Mouse (Mus musculus): ENCODE measurements at regions not wholly inside any gene's neighbourhood (a gene's known extent, or its start where the extent isn't known, plus 50 kb on each side); places are given as distances from the start of the nearest gene placed in this dataset.

DNA sequence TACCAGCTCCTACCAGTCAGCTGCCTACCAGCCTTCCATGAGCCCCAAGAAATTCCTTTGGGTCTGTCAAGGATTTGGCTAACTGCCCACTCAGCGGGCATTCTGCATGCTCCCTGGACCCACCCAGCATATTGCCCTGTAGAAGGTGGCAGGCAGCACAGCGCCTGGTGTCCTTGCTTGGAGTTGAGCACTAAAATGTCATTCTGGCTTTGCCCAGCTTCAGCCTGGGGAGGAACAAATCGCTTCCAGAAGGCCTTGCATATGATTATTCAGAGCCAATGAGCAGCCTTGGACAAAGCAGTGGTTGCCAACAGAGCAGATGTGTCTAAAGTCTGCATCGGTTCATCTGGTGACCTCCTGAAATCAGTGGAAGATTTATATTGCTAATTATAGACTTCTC is 103.8 kb downstream of the Olig3 start:
- Histone ChIP-seq H3K36me3 (no peaks in the 10 kb centered on the region), H3K9ac (no peak overlapping the region), H3K4me2 (no peak overlapping the region), H3K9me3 (no peaks in the 10 kb centered on the region), H3K4me3 (no peak overlapping the region), H3K4me1 (0 out of 2 replicates have a peak, but pooled peaks cover 3% of the 10 kb centered on the region), H3K27ac (no peak overlapping the region), H3K27me3 (no peaks in the 10 kb centered on the region)
- WGBS, result 74% methylated on average over 4 of the region's 4 CpGs
- no peak for ATAC-seq (ENCODE audit: borderline replicate concordance, extremely low read depth, low FRiP score, low TSS enrichment)

DNA sequence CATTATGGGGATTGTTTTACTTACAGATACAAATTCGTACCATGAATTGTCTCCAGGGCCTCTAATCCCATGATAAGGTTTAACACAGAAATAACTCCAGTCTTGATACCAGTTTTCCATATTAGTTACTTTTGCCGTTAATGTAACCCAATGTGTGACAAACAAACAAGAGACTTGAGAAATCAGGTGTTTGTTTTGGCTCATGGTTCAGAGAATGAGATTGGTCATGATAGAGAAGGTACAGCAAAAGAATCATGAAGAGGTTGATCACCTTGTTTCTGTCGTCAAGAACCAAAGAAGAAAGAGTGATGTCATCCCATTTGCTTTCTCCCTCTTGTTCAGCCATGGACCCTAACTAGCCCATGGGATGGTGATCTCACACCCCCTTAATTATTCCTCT is 107.5 kb downstream of the Olig3 start:
- no peak overlapping the region for H3K9ac ChIP-seq
- no peak for ATAC-seq (ENCODE audit: borderline replicate concordance, extremely low read depth, low FRiP score, low TSS enrichment)
- 0 out of 2 replicates have a peak, but pooled peaks cover 3% of the 10 kb centered on the region for H3K4me1 ChIP-seq
- H3K27ac ChIP-seq, result no peak overlapping the region
- H3K4me2 ChIP-seq, result no peak overlapping the region
- no peak overlapping the region for H3K4me3 ChIP-seq
- H3K27me3 ChIP-seq, result no peaks in the 10 kb centered on the region
- H3K36me3 ChIP-seq, result no peaks in the 10 kb centered on the region
- whole genome bisulfite sequencing, result 70% methylated on average over 3 of the region's 3 CpGs
- H3K9me3 ChIP-seq, result no peaks in the 10 kb centered on the region

- H3K4me3 ChIP-seq, result no peak overlapping the region
- H3K36me3 ChIP-seq, result no peaks in the 10 kb centered on the region
- 62% methylated on average over 5 of the region's 5 CpGs for WGBS
- no peak overlapping the region for H3K4me2 ChIP-seq
- 0 out of 2 replicates have a peak, but pooled peaks cover 3% of the 10 kb centered on the region for H3K4me1 ChIP-seq
- no peaks in the 10 kb centered on the region for H3K27me3 ChIP-seq
- H3K27ac ChIP-seq, result no peak overlapping the region
- no peak for ATAC-seq (ENCODE audit: borderline replicate concordance, extremely low read depth, low FRiP score, low TSS enrichment)
- H3K9ac ChIP-seq, result no peak overlapping the region
- H3K9me3 ChIP-seq, result no peaks in the 10 kb centered on the region
Observed at GRCm38 (mm10) chr10:19464504-19464903, 108.2 kb downstream of the Olig3 start.

DNA sequence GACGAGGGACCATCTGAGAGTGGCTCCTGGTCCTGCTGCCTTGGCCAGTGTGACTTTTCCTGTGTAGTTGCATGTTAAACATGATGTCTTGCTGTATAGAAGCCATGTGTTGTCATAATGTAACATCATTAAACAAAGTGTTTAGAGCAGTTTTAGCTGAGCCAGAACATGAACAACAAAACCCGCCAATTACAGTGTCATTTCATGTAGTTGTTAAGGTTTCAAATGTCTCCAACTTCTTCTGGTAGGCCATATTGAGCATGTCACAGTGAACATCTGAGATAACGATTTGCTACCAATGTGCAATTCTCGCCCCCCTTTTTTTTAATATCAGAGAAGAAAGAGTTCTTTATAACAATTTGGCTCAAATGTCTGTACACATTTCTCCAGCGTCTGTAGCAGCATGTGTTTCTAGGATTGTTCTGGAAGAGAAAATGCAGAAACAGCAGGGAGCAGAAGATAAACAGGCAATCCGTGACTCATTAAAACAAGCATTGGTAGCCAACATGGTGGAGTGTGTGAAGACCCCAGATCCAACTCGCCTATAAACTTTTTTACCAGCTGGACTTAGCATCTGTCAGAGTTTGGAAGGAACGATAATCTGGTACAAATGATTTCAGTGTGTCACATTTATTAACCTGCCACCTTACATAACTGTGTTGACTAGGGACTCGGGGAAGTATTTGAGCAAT is 115.2 kb downstream of the Olig3 start:
- WGBS, result 66% methylated on average over 9 of the region's 9 CpGs
- Histone ChIP-seq H3K27ac (no peak overlapping the region), H3K4me2 (no peak overlapping the region), H3K9me3 (no peaks in the 10 kb centered on the region), H3K4me1 (no peaks in the 10 kb centered on the region), H3K27me3 (no peaks in the 10 kb centered on the region), H3K36me3 (no peaks in the 10 kb centered on the region), H3K9ac (no peak overlapping the region), H3K4me3 (no peak overlapping the region)
- ATAC-seq (ENCODE audit: borderline replicate concordance, extremely low read depth, low FRiP score, low TSS enrichment), result no peak

- Histone ChIP-seq H3K9me3 (no peaks in the 10 kb centered on the region), H3K9ac (no peak overlapping the region), H3K4me1 (no peaks in the 10 kb centered on the region), H3K36me3 (no peaks in the 10 kb centered on the region), H3K27me3 (no peaks in the 10 kb centered on the region), H3K4me3 (no peak overlapping the region), H3K27ac (no peak overlapping the region), H3K4me2 (no peak overlapping the region)
- ATAC-seq (ENCODE audit: borderline replicate concordance, extremely low read depth, low FRiP score, low TSS enrichment), result no peak
- WGBS, result 43% methylated on average over 6 of the region's 6 CpGs
Observed at GRCm38 (mm10) chr10:19472066-19472465, 115.7 kb downstream of the Olig3 start.

DNA sequence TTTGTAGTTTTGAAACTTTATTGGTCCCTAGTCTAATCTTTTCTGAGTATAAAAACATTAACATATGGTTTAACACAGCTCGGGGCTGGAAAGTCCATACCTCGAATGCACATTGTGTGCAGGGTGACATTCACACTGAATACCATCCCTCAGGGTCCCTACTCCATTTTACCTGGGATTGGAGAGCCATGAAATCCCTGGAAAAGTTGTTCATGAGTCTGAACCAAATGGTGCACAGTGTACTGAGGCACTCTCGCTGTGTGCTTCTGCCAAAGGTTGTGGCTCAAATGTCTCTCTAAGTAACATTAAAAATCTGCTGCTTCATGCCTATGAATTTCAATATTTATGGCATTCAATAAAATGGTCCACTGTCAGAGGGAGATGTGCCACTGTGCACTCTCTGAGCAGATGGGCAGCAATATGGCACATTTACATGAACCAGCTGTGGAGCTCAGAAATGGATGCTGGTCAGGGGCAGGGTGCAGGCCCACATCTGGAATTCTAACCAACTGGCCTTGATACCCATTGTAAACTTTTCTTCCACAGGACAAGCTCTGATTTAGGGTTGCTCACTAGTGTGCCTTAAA is 116.7 kb downstream of the Olig3 start:
- H3K27ac ChIP-seq, result no peak overlapping the region
- no peak overlapping the region for H3K4me2 ChIP-seq
- H3K9ac ChIP-seq, result no peak overlapping the region
- H3K4me1 ChIP-seq, result no peaks in the 10 kb centered on the region
- ATAC-seq (ENCODE audit: borderline replicate concordance, extremely low read depth, low FRiP score, low TSS enrichment), result no peak
- no peak overlapping the region for H3K4me3 ChIP-seq
- H3K27me3 ChIP-seq, result no peaks in the 10 kb centered on the region
- 72% methylated on average over 3 of the region's 3 CpGs for WGBS
- no peaks in the 10 kb centered on the region for H3K9me3 ChIP-seq
- H3K36me3 ChIP-seq, result no peaks in the 10 kb centered on the region

DNA sequence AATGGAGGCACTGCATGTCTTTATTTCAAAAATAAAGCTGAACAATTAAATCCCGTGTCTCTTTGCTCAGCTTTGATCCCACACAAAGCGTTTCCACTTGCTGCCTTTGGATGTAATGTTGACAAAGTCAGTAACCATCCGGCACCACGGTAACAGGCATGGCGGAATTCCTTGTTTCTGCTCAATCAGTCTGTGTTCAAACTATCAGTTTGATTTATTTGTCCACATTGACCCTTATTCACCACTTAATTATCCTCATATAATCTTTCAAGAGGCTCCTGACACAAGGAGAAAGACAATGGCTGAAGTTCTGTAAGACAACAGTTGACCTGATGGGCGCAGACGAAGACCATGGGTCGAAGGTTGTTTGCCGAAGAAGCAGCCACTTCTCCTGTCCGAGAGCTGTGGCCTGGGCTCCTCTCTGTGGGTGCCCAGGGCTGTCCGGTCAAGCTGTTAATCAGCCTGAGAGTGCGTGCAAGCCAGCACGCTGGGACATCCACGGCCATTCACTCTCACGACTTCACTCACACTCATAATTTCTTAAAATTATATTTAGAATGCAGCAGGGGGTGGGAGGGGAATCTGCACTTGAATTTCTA is 106.1 kb upstream of the Ifngr1 start:
- 25% methylated on average over 15 of the region's 15 CpGs for WGBS
- Histone ChIP-seq H3K9ac (no peak overlapping the region), H3K4me1 (no peaks in the 10 kb centered on the region), H3K4me3 (no peak overlapping the region), H3K36me3 (no peaks in the 10 kb centered on the region), H3K9me3 (no peaks in the 10 kb centered on the region), H3K27ac (no peak overlapping the region), H3K27me3 (no peaks in the 10 kb centered on the region), H3K4me2 (peak overlapping the region; percentile 11; the same call in 1 of the 2 replicates)
- no peak for ATAC-seq (ENCODE audit: borderline replicate concordance, extremely low read depth, low FRiP score, low TSS enrichment)

GRCm38 (mm10) chr10:19490500-19490899 is 101.2 kb upstream of the Ifngr1 start:
- Histone ChIP-seq H3K27me3 (no peaks in the 10 kb centered on the region), H3K4me2 (no peak overlapping the region), H3K27ac (no peak overlapping the region), H3K9me3 (no peaks in the 10 kb centered on the region), H3K36me3 (no peaks in the 10 kb centered on the region), H3K4me3 (no peak overlapping the region), H3K9ac (no peak overlapping the region), H3K4me1 (no peaks in the 10 kb centered on the region)
- 38% methylated on average over 8 of the region's 8 CpGs for WGBS
- ATAC-seq (ENCODE audit: borderline replicate concordance, extremely low read depth, low FRiP score, low TSS enrichment), result no peak

DNA sequence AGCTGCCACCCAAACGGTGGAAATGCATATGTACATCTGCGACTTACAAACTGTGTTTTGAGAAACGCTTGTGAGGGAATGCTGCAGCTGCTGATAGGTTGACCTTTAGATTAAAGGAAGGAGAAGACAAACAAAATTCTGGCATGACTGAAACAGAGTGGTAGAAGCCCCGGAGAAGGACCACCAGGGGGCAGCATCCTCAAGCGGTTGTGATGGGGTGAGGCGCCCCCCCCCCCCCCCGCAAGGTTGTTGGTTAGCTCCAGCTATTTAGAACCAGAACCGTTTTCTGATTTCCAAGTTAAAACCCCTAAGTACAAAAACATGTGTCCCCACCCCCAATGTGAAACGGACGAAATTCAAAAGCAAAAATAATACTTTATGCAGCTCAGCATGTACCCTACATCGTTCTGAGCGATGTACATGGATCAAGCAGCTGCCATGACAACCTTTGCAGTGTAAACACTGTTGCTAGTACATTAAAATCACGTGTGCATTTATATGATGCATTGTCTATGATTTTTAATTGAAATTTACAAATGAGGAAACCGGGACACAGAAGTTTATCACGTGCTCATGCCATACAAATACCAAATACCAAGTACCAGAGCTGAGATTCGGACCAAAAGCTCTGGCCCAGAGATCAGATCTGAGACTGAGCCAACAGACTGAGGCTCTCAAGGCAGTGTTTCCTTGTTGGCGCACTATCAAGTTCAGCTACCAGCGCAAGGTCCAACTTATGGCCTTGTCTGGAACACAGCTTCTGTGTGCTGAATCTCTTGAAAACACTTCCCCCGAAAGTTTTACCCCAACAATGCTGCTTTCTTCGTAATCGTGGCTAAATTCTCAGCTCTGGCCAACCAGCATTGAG is 100.0 kb upstream of the Ifngr1 start:
- no peak for ATAC-seq (ENCODE audit: borderline replicate concordance, extremely low read depth, low FRiP score, low TSS enrichment)
- Histone ChIP-seq H3K9ac (no peak overlapping the region), H3K9me3 (no peaks in the 10 kb centered on the region), H3K4me2 (no peak overlapping the region), H3K4me3 (no peak overlapping the region), H3K27ac (no peak overlapping the region), H3K27me3 (no peaks in the 10 kb centered on the region), H3K4me1 (no peaks in the 10 kb centered on the region), H3K36me3 (no peaks in the 10 kb centered on the region)
- WGBS, result 47% methylated on average over 21 of the region's 21 CpGs

DNA sequence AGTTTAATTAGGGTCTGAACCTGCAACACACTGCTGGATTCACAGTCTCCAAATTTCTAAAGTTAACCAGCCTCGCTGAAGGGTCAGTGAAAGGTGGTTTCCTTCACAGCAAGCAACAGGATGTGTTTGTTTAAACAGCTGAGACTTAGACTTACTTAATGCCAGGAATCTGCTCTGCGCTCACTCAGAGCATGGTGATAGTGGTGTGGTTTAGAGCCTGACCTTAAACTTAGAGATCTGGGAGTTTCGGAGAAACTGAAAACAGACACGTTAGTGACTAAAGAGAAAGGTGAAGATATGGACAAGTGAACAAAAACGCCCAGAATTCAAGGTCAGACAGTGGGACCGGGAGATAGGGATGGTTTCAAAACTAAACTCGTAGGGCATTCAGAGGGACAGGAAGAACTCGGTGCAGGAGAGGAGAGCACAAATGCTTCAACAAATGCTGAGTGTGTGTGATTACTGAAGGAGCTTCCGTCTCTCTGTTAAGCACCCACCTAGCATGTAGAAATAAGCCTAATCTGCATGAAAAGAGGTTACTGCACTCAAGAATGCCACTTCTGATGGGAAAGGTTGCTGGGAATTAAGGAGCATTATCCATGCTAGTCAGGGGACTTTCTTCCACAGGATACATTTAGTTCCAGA is 97.2 kb upstream of the Ifngr1 start:
- Histone ChIP-seq H3K27me3 (no peaks in the 10 kb centered on the region), H3K9ac (no peak overlapping the region), H3K4me1 (no peaks in the 10 kb centered on the region), H3K9me3 (no peaks in the 10 kb centered on the region), H3K4me3 (no peak overlapping the region), H3K27ac (peak overlapping the region; percentile 34), H3K36me3 (no peaks in the 10 kb centered on the region), H3K4me2 (peak overlapping the region; percentile 26)
- ATAC-seq (ENCODE audit: borderline replicate concordance, extremely low read depth, low FRiP score, low TSS enrichment), result no peak
- WGBS, result 6% methylated on average over 9 of the region's 9 CpGs

DNA sequence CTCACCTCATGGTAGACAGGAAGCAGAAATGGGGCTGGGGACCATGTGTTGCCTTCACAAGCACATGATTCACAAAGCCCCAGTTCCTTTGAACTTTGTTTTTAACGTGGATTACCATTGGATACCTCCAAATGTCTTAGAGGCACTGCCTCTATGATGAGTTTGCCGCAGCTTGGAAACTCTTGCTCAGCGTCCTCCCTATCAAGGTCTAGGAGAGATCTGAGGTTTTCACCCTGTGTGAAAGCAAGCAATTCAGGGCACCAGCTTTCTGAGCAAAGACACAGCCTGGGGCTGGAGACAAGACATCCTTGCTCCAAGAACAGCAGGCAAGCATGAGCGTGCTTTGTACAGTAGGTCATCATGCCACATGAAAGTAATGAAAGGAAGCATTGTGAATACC is 93.6 kb upstream of the Ifngr1 start:
- no peak for ATAC-seq (ENCODE audit: borderline replicate concordance, extremely low read depth, low FRiP score, low TSS enrichment)
- H3K27me3 ChIP-seq, result no peaks in the 10 kb centered on the region
- 82% methylated on average over 4 of the region's 4 CpGs for WGBS
- no peak overlapping the region for H3K4me2 ChIP-seq
- no peak overlapping the region for H3K4me3 ChIP-seq
- no peaks in the 10 kb centered on the region for H3K9me3 ChIP-seq
- no peaks in the 10 kb centered on the region for H3K36me3 ChIP-seq
- no peak overlapping the region for H3K9ac ChIP-seq
- H3K27ac ChIP-seq, result no peak overlapping the region
- no peaks in the 10 kb centered on the region for H3K4me1 ChIP-seq
